Mouse (Mus musculus): ENCODE measurements around the gene Pex3.
"Not testable (repeated sequence)": the region's sequence is repeated elsewhere in the genome, so short reads cannot be mapped to it uniquely, and the experiment has no call there.

DNA sequence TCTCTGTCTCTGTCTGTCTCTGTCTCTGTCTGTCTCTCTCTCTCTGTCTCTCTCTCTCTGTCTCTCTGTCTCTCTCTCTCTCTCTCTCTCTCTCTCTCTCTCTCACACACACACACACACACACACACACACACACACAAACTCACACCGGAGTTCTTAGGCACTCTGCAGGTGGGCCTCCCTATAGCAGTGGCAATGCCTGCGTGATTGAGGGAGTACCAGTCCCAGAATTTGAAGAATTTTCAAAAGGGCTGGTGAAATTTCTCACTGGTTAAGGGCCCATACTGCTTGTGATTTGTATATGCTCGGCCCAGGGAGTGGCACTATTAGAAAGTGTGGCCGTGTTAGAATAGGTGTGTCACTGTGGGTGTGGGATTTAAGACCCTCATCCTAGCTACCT is 51.4 kb downstream of the Pex3 start:
- not testable (repeated sequence) for TF ChIP-seq POLR2A (IDR thresholded peaks at IDR 0.05; ENCODE audit: extremely low read depth, insufficient read depth, low read length); CTCF (IDR thresholded peaks at IDR 0.05; ENCODE audit: low read depth, low read length)

Measured in liver, adult 2 months (tissue).